9 mouse cellular contexts compared by ENCODE assay signal in the genomic region with DNA sequence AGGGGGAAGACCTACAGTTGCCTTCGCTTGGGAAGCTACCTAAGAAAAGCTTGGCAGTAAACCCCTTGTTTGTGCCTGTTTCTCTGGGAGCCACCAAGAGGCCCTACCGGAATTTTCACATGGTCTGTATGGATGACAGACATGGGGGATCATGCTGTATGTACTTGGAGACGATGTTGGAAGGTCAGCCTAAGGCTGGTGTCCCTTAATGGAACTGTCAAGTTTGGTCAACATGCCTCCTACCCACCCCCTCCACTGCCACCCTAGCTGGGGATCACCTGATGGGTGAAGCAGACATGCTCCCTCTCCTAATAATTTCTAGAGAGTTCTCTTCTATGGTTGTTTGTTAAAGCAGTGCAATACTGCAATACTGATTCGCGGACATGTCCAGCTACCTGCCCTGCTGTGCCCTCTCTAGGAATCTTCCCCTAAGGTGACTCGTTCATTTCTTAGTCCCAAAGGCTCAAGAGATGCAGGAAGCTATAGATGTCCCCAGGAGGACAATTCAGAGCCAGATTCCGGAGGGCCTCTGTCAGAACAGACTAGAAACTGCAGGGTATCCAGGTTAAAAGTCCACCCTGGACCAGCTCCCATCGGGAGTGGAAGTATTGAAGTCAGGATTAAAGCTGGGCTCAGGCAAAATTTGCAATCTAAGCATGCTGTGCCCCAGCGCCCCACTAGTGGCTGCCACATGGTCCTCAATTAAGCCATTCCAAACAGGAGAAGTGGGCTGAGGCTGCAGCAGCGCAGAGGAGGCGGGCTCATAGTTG. TPM values are rescaled to one million over a fixed set of nuclear protein-coding genes. Genes with fewer than 3 reads are reported as not detected.
DNase-seq lines count a peak whose midpoint lies in the region; ATAC-seq and TF ChIP-seq lines count a peak whose summit lies in the region.
"Had no signal": no experiment of that assay in that cellular context is flagged by ENCODE, and none has a peak within 500 bp of the region (broad histone marks: within the 10 kb centered on the region; RNA-seq: fewer than 3 reads in every experiment).

No protein-coding gene starts in this region.

- no peak overlapping the region for H3K27ac ChIP-seq in heart, embryonic 12.5 days (ENCODE audit: poor library complexity, severe bottlenecking)
- H3K27ac ChIP-seq in forebrain, embryonic 14.5 days (ENCODE audit: low read depth, low read length) = no peak overlapping the region
- H3K27ac ChIP-seq in liver, embryonic 13.5 days = no peak overlapping the region

- no peak for DNase-seq in heart, postnatal 36 days
- no peak for DNase-seq in forebrain, embryonic 14.5 days (ENCODE audit: low spot score)
- DNase-seq in liver, embryonic 13.5 days = no peak
- no peak for DNase-seq in left cerebral cortex, adult 18-20 months (ENCODE audit: low spot score in 2 of 2)
- no peak for DNase-seq in layer of hippocampus, postnatal 36 days

- no peaks in the 10 kb centered on the region for H3K36me3 ChIP-seq in heart, embryonic 12.5 days
- H3K36me3 ChIP-seq in E14TG2a.4 (ENCODE audit: insufficient read depth, low read length) = no peaks in the 10 kb centered on the region
- H3K36me3 ChIP-seq in forebrain, embryonic 14.5 days (ENCODE audit: control insufficient read depth, insufficient read depth, low read length) = no peaks in the 10 kb centered on the region
- H3K36me3 ChIP-seq in liver, embryonic 13.5 days = no peaks in the 10 kb centered on the region

- H3K9me3 ChIP-seq in heart, embryonic 12.5 days (replicated peaks) = no peaks in the 10 kb centered on the region
- no peaks in the 10 kb centered on the region for H3K9me3 ChIP-seq in E14TG2a.4 (ENCODE audit: low read length)
- H3K9me3 ChIP-seq in forebrain, embryonic 14.5 days (replicated peaks; ENCODE audit: control insufficient read depth, low read length) = no peaks in the 10 kb centered on the region
- H3K9me3 ChIP-seq in liver, embryonic 13.5 days (replicated peaks) = no peaks in the 10 kb centered on the region

- H3K27me3 ChIP-seq in heart, embryonic 12.5 days (replicated peaks) = peaks cover 89% of the 10 kb centered on the region
- peaks cover 81% of the 10 kb centered on the region for H3K27me3 ChIP-seq in E14TG2a.4 (ENCODE audit: insufficient read depth, low read length)
- peaks cover 62% of the 10 kb centered on the region for H3K27me3 ChIP-seq in forebrain, embryonic 14.5 days (replicated peaks; ENCODE audit: control insufficient read depth, insufficient read depth, low read length)
- H3K27me3 ChIP-seq in liver, embryonic 13.5 days = peaks cover 93% of the 10 kb centered on the region

- peak overlapping the region; percentile 45 for H3K4me3 ChIP-seq in heart, embryonic 12.5 days
- peak overlapping the region; percentile 87 for H3K4me3 ChIP-seq in E14TG2a.4 (replicated peaks; ENCODE audit: low read length)
- peak overlapping the region; percentile 18 for H3K4me3 ChIP-seq in forebrain, embryonic 14.5 days (ENCODE audit: low read depth, low read length)
- H3K4me3 ChIP-seq in liver, embryonic 13.5 days (replicated peaks) = peak overlapping the region; percentile 48

- H3K9ac ChIP-seq in heart, embryonic 12.5 days = no peak overlapping the region; the same call in 1 of the 2 replicates
- H3K9ac ChIP-seq in forebrain, embryonic 14.5 days (ENCODE audit: low read length) = no peak overlapping the region
- H3K9ac ChIP-seq in liver, embryonic 13.5 days = no peak overlapping the region

- intact Hi-C loops in heart, postnatal 36 days (cut with DNase I) = no loop called here

- no peak for ATAC-seq in heart, embryonic 12.5 days (ENCODE audit: insufficient number of reproducible peaks, low FRiP score)
- ATAC-seq in forebrain, embryonic 14.5 days = no peak
- no peak for ATAC-seq in liver, embryonic 13.5 days (ENCODE audit: low read depth)
- no peak for ATAC-seq in erythroblast, adult 5-6 weeks (replicated peaks; ENCODE audit: low FRiP score, poor library complexity, severe bottlenecking)

- peaks cover 33% of the 10 kb centered on the region for H3K4me1 ChIP-seq in heart, embryonic 12.5 days (replicated peaks)
- peaks cover 36% of the 10 kb centered on the region for H3K4me1 ChIP-seq in E14TG2a.4 (replicated peaks; ENCODE audit: low read depth, low read length)
- H3K4me1 ChIP-seq in forebrain, embryonic 14.5 days (ENCODE audit: control insufficient read depth, insufficient read depth, low read length) = peaks cover 14% of the 10 kb centered on the region; the same call in 1 of the 2 replicates
- peaks cover 27% of the 10 kb centered on the region for H3K4me1 ChIP-seq in liver, embryonic 13.5 days (replicated peaks)

- no peak for TF ChIP-seq CTCF in E14TG2a.4 (conservative IDR thresholded peaks at IDR 0.05; ENCODE audit: low read length)

- 32% methylated on average over 11 of the region's 11 CpGs for WGBS in heart, embryonic 12.5 days
- 16% methylated on average over 11 of the region's 11 CpGs for WGBS in forebrain, embryonic 14.5 days
- WGBS in liver, embryonic 13.5 days (ENCODE audit: insufficient replicate concordance) = 27% methylated on average over 11 of the region's 11 CpGs

- peak overlapping the region; percentile 71 for H3K4me2 ChIP-seq in heart, embryonic 12.5 days
- H3K4me2 ChIP-seq in forebrain, embryonic 14.5 days (ENCODE audit: low read length) = peak overlapping the region; percentile 35; the same call in 1 of the 2 replicates
- peak overlapping the region; percentile 63 for H3K4me2 ChIP-seq in liver, embryonic 13.5 days

RNA-seq across cellular contexts. Expression of gene Dnajc5g, which starts 10.2 kb away (rescaled TPM):
- not detected in 2 replicates for polyA plus RNA-seq in heart, embryonic 12.5 days (2016; fragmentation: Nextera tagmentation; extraction: Ambion mirVana)
- total RNA-seq in heart, postnatal 36 days (2021) = not detected
- not detected in 2 replicates for polyA plus RNA-seq in forebrain, embryonic 14.5 days (2014; fragmentation: Nextera tagmentation; extraction: Ambion mirVana)
- not detected in 2 replicates for polyA plus RNA-seq in liver, embryonic 13.5 days (2015; fragmentation: Nextera tagmentation; extraction: Ambion mirVana)
- not detected in 2 replicates for total RNA-seq in erythroblast, adult 5-6 weeks (2015; ENCODE audit: low replicate concordance)
- total RNA-seq in erythroblast, adult 5-6 weeks (2017; ENCODE audit: low replicate concordance) = 0.70 TPM in 1 of 2 replicates, not detected in the other
- total RNA-seq in left cerebral cortex, adult 18-20 months (2021) = not detected
- total RNA-seq in layer of hippocampus, postnatal 36 days (2021) = not detected
- total RNA-seq: neutrophil, adult 5-6 weeks had no signal

RNA-seq across cellular contexts. Expression of gene Slc30a3, which starts 12.1 kb away (rescaled TPM):
- 0.39 and 0.47 TPM in 2 replicates for polyA plus RNA-seq in heart, embryonic 12.5 days (2016; fragmentation: Nextera tagmentation; extraction: Ambion mirVana)
- not detected for total RNA-seq in heart, postnatal 36 days (2021)
- 2.0 TPM in 2 replicates for polyA plus RNA-seq in forebrain, embryonic 14.5 days (2014; fragmentation: Nextera tagmentation; extraction: Ambion mirVana)
- 0.36 and 0.45 TPM in 2 replicates for polyA plus RNA-seq in liver, embryonic 13.5 days (2015; fragmentation: Nextera tagmentation; extraction: Ambion mirVana)
- not detected in 2 replicates for total RNA-seq in erythroblast, adult 5-6 weeks (2015; ENCODE audit: low replicate concordance)
- total RNA-seq in erythroblast, adult 5-6 weeks (2017; ENCODE audit: low replicate concordance) = not detected in 2 replicates
- 100 to 1,000 TPM; 145 to 165 TPM for total RNA-seq in left cerebral cortex, adult 18-20 months (2021)
- total RNA-seq in layer of hippocampus, postnatal 36 days (2021) = 10 to 100 TPM; 73.6 to 76.8 TPM
- total RNA-seq: neutrophil, adult 5-6 weeks had no signal

RNA-seq across cellular contexts. Expression of gene Trim54, which starts 20.6 kb away (rescaled TPM):
- 12.8 and 12.9 TPM in 2 replicates for polyA plus RNA-seq in heart, embryonic 12.5 days (2016; fragmentation: Nextera tagmentation; extraction: Ambion mirVana)
- total RNA-seq in heart, postnatal 36 days (2021) = 100 to 1,000 TPM; 249 to 297 TPM
- polyA plus RNA-seq in forebrain, embryonic 14.5 days (2014; fragmentation: Nextera tagmentation; extraction: Ambion mirVana) = not detected in 2 replicates
- polyA plus RNA-seq in liver, embryonic 13.5 days (2015; fragmentation: Nextera tagmentation; extraction: Ambion mirVana) = 0.13 TPM in 2 replicates
- total RNA-seq in erythroblast, adult 5-6 weeks (2015; ENCODE audit: low replicate concordance) = not detected in 2 replicates
- total RNA-seq in erythroblast, adult 5-6 weeks (2017; ENCODE audit: low replicate concordance) = not detected in 2 replicates
- 1 to 10 TPM; 1.7 to 1.9 TPM for total RNA-seq in left cerebral cortex, adult 18-20 months (2021)
- total RNA-seq in layer of hippocampus, postnatal 36 days (2021) = not detected
- total RNA-seq: neutrophil, adult 5-6 weeks had no signal

RNA-seq across cellular contexts. Expression of gene Cad, which starts 41.3 kb away (rescaled TPM):
- polyA plus RNA-seq in heart, embryonic 12.5 days (2016; fragmentation: Nextera tagmentation; extraction: Ambion mirVana) = 38.4 and 39.2 TPM in 2 replicates
- total RNA-seq in heart, postnatal 36 days (2021) = 10 to 100 TPM; 14.5 to 15.6 TPM
- 16.5 and 19.4 TPM in 2 replicates for polyA plus RNA-seq in forebrain, embryonic 14.5 days (2014; fragmentation: Nextera tagmentation; extraction: Ambion mirVana)
- polyA plus RNA-seq in liver, embryonic 13.5 days (2015; fragmentation: Nextera tagmentation; extraction: Ambion mirVana) = 20.1 and 25.5 TPM in 2 replicates
- 6.5 and 16.3 TPM in 2 replicates for total RNA-seq in erythroblast, adult 5-6 weeks (2015; ENCODE audit: low replicate concordance)
- total RNA-seq in erythroblast, adult 5-6 weeks (2017; ENCODE audit: low replicate concordance) = 6.7 and 10.6 TPM in 2 replicates
- total RNA-seq in left cerebral cortex, adult 18-20 months (2021) = 10 to 100 TPM; 19.2 to 24.4 TPM
- total RNA-seq in layer of hippocampus, postnatal 36 days (2021) = 10 to 100 TPM; 22.3 to 25.5 TPM

RNA-seq across cellular contexts. Expression of gene Ucn, which starts 42.7 kb away (rescaled TPM):
- 0.38 TPM in 1 of 2 replicates, not detected in the other for polyA plus RNA-seq in heart, embryonic 12.5 days (2016; fragmentation: Nextera tagmentation; extraction: Ambion mirVana)
- total RNA-seq in heart, postnatal 36 days (2021) = not detected
- not detected in 2 replicates for polyA plus RNA-seq in forebrain, embryonic 14.5 days (2014; fragmentation: Nextera tagmentation; extraction: Ambion mirVana)
- not detected in 2 replicates for polyA plus RNA-seq in liver, embryonic 13.5 days (2015; fragmentation: Nextera tagmentation; extraction: Ambion mirVana)
- total RNA-seq in erythroblast, adult 5-6 weeks (2015; ENCODE audit: low replicate concordance) = not detected in 2 replicates
- total RNA-seq in erythroblast, adult 5-6 weeks (2017; ENCODE audit: low replicate concordance) = not detected in 2 replicates
- total RNA-seq in left cerebral cortex, adult 18-20 months (2021) = 1 to 10 TPM; 1.4 to 2.8 TPM
- total RNA-seq in layer of hippocampus, postnatal 36 days (2021) = not detected
- total RNA-seq: neutrophil, adult 5-6 weeks had no signal

Comparison
In these comparisons a context has a peak if more than half of its experiments do, and no peak if none do; other contexts are left out.
1. H3K4me3 ChIP-seq: peak in every context shown above with its lines; median percentile 87 in E14TG2a.4; 48 in liver, embryonic 13.5 days; 45 in heart, embryonic 12.5 days; 18 in forebrain, embryonic 14.5 days.
2. RNA of gene Slc30a3, which starts 12.1 kb away (total RNA-seq): 145 to 165 TPM in left cerebral cortex, adult 18-20 months and 73.6 to 76.8 TPM in layer of hippocampus, postnatal 36 days; not detected in heart, postnatal 36 days and not detected in erythroblast, adult 5-6 weeks; every median in the first group is over 10 times any median in the second.
3. RNA of gene Trim54, which starts 20.6 kb away (total RNA-seq): 249 to 297 TPM in heart, postnatal 36 days; 1.7 to 1.9 TPM in left cerebral cortex, adult 18-20 months, not detected in erythroblast, adult 5-6 weeks and not detected in layer of hippocampus, postnatal 36 days; every median in the first group is over 10 times any median in the second.
4. Peak in every context shown above with its lines, with median percentiles within 50 percentile points of each other: H3K4me2 ChIP-seq.